Mouse (Mus musculus) liver, embryonic 16.5 days (tissue): ENCODE data around the gene Gm4553. TPM values are rescaled to one million over a fixed set of nuclear protein-coding genes. Genes with fewer than 3 reads are reported as not detected.

Experiments
- polyA plus RNA-seq: library from polyadenylated mRNA; unstranded; fragments of >200 nt; fragmentation: Nextera tagmentation; extraction: Ambion mirVana; gene quantifications from 2 replicates; pipeline ENCODE4 v1.2.1, GENCODE M21; 2015

Gene Gm4553
- polyA plus RNA-seq, 1 experiment from 2014 or later, result not detected

Other genes starting within 250 kb of the Gm4553 start
- 24.4 and 24.5 TPM in 2 replicates for gene Tollip, start 247.2 kb downstream of the Gm4553 start, polyA plus RNA-seq
- gene Brsk2, start 216.0 kb downstream of the Gm4553 start, polyA plus RNA-seq, result 0.09 and 0.21 TPM in 2 replicates
- gene Mob2, start 104.7 kb downstream of the Gm4553 start, polyA plus RNA-seq, result 58.9 and 60.7 TPM in 2 replicates
- gene Dusp8, start 69.9 kb downstream of the Gm4553 start, polyA plus RNA-seq, result 2.8 TPM in 2 replicates
- gene Gm45618, start 45.0 kb downstream of the Gm4553 start, polyA plus RNA-seq, result not detected in 2 replicates
- not detected in 2 replicates for gene Gm39115, start 29.7 kb downstream of the Gm4553 start, polyA plus RNA-seq
- gene Gm45337, start 21.1 kb downstream of the Gm4553 start, polyA plus RNA-seq, result not detected in 2 replicates
- not detected in 2 replicates for gene Gm29735, start 8.6 kb downstream of the Gm4553 start, polyA plus RNA-seq
- gene Krtap5-2, start 10.3 kb upstream of the Gm4553 start, polyA plus RNA-seq, result not detected in 2 replicates
- not detected in 2 replicates for gene Gm10153, start 24.6 kb upstream of the Gm4553 start, polyA plus RNA-seq
- gene Krtap5-3, start 35.6 kb upstream of the Gm4553 start, polyA plus RNA-seq, result not detected in 2 replicates
- gene Gm7579, start 46.1 kb upstream of the Gm4553 start, polyA plus RNA-seq, result not detected in 2 replicates
- not detected in 2 replicates for gene Krtap5-5, start 64.2 kb upstream of the Gm4553 start, polyA plus RNA-seq
- not detected in 2 replicates for gene Gm40460, start 75.3 kb upstream of the Gm4553 start, polyA plus RNA-seq
- not detected in 2 replicates for gene Gm2431, start 92.6 kb upstream of the Gm4553 start, polyA plus RNA-seq
- gene Gm4559, start 108.6 kb upstream of the Gm4553 start, polyA plus RNA-seq, result not detected in 2 replicates
- not detected in 2 replicates for gene Krtap5-1, start 131.4 kb upstream of the Gm4553 start, polyA plus RNA-seq
- gene Krtap5-4, start 137.8 kb upstream of the Gm4553 start, polyA plus RNA-seq, result not detected in 2 replicates
- 1.6 and 2.0 TPM in 2 replicates for gene Ifitm10, start 208.0 kb upstream of the Gm4553 start, polyA plus RNA-seq
- gene Gm49369, start 216.9 kb upstream of the Gm4553 start, polyA plus RNA-seq, result 1.4 and 1.8 TPM in 2 replicates
- 408 and 415 TPM in 2 replicates for gene Ctsd, start 222.3 kb upstream of the Gm4553 start, polyA plus RNA-seq